Mouse (Mus musculus): Measurements from ENCODE around the gene Snn. TPM values are rescaled to one million over a fixed set of nuclear protein-coding genes. Genes with fewer than 3 reads are reported as not detected.

The Snn gene
- polyA plus RNA-seq, 1 experiment, result 138 TPM

DNA sequence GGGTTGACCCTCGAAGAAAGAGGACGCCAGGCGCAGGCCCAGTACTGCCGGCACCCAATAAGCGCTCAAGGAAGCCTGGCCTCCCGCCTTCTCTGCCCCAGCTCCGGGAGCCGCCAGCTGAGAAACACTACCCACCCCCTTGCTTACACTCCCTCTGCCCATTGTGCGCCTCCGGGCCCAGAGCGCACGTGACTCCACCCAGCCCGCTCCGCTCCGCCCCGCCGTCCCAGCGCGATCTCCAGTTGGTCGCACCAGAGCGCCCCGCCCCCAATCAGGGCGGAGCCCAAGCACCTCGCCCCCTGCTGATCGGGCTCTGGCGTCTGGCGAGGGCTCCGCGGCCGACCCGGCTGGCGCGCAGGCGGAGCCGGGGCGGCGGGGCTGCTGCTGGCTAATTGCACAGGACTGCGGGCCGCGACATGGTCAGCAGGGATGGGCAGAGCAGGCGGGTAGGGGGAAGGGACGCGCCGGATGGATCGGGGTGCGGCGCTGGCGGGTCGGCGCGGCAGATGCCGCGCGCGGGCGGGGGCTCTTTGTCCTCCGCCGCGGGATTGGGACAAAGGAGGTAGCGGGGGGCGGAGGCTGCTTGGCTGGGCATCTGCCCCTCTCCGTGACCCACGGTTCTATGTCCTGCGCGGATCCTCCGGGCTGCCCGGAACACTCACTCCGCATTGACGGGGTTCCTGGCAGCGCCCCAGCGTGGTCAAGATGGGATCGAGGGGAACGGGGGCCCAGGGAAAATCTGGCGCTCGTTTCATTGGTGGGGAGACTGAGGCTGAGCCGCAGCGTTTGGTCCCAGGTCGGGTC, 5.5 kb downstream of the Snn start, which contains the start of gene Litaf:
Gene Litaf, minus strand, starts transcription at position 129 of the 804 bp plus-strand sequence.
- Histone ChIP-seq H3K27me3 (ENCODE audit: control insufficient read depth, insufficient read depth, low read length) (no peaks in the 10 kb centered on the region), H3K4me1 (ENCODE audit: control insufficient read depth, insufficient read depth, low read length) (peaks cover 27% of the 10 kb centered on the region), H3K27ac (ENCODE audit: insufficient read depth, low read length) (peak within 1 kb of the TSS; percentile 84)

DNA sequence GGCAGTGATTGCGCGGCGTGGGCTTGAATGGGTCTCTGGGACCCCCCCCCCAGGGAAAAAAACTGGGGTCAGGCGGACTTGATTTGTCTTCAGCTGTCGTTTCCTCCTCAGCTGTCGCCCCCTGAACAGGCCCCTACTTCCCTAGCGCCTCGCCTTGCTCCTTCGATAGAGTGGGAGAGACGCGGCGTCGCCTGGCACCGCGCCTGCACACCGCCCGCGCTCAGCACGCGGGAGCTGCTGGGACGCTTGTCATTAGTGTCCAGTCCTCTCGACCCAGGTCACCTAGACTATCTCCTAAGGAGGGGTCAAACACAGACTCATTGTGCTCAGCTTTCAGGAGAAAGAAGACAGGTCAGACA, 6.1 kb downstream of the Snn start:
- Histone ChIP-seq H3K27ac (ENCODE audit: insufficient read depth, low read length) (peak overlapping the region; percentile 84), H3K27me3 (ENCODE audit: control insufficient read depth, insufficient read depth, low read length) (no peaks in the 10 kb centered on the region), H3K4me3 (replicated peaks; ENCODE audit: insufficient read depth, low read depth, low read length) (peak overlapping the region; percentile 75), H3K4me1 (ENCODE audit: control insufficient read depth, insufficient read depth, low read length) (peaks cover 33% of the 10 kb centered on the region)
- 2% methylated on average over 22 of the region's 22 CpGs for WGBS
- TF ChIP-seq CTCF (IDR thresholded peaks at IDR 0.05; ENCODE audit: borderline replicate concordance, insufficient read depth, low read depth, low read length), result no peak
- DNase-seq, result peak; percentile 71 to 74

More for the DNA sequence above, 5.5 kb downstream of the Snn start, which contains the start of gene Litaf:
- H3K4me3 ChIP-seq (replicated peaks; ENCODE audit: insufficient read depth, low read depth, low read length), result peak within 1 kb of the TSS; percentile 75
- WGBS, result under 1% methylated on average over 78 of the region's 78 CpGs
- TF ChIP-seq POLR2A (IDR thresholded peaks at IDR 0.05; ENCODE audit: borderline replicate concordance, insufficient read depth, low read length) (peak; percentile 91), CTCF (IDR thresholded peaks at IDR 0.05; ENCODE audit: borderline replicate concordance, insufficient read depth, low read depth, low read length) (no peak)
- DNase-seq, result peak; percentile 98

DNA sequence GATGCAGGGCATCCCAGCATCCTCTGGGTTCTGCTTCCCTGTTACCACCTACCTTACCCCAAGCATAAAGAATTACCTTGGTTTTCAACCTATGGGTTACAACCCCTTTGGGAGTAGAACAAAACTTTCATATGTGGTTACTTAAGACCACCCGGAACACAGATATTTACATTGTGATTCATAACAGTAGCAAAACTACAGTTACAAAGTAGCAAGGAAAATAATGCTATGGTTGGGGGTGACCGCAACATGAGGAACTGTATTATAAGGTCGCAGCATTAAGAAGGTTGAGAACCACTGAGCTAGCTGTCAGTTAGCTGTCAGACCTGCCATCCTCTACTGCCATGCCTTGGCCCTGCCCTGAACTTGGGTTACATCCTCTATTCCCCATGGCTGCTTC, 7.9 kb downstream of the Snn start:
- Histone ChIP-seq H3K27ac (ENCODE audit: insufficient read depth, low read length) (no peak overlapping the region), H3K4me1 (ENCODE audit: control insufficient read depth, insufficient read depth, low read length) (peaks cover 49% of the 10 kb centered on the region), H3K27me3 (ENCODE audit: control insufficient read depth, insufficient read depth, low read length) (no peaks in the 10 kb centered on the region), H3K4me3 (replicated peaks; ENCODE audit: insufficient read depth, low read depth, low read length) (no peak overlapping the region)
- DNase-seq, result no peak
- TF ChIP-seq POLR2A (IDR thresholded peaks at IDR 0.05; ENCODE audit: borderline replicate concordance, insufficient read depth, low read length) (no peak), CTCF (IDR thresholded peaks at IDR 0.05; ENCODE audit: borderline replicate concordance, insufficient read depth, low read depth, low read length) (no peak)
- WGBS, result 94% methylated on average over 3 of the region's 3 CpGs

DNA sequence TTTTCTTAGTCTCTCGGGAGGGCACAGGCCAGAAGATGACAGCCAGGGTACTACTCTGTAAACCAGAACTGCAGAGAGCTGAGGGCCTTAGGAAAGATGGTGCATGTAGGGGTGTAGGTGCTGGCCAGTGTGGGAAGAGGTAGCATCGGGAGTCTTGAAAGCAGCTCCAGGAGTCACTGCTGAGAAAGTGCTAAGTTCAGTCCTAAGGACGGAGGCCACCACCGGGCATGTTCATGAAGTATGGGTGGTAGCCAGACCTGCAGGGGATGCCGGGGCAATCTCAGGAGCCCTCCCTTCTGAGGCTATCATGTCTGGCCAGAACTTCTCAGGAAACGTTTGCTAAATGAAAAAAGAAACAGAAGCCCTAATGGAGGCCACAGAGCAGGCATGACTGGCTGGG, 8.5 kb downstream of the Snn start:
- peaks cover 54% of the 10 kb centered on the region for H3K4me1 ChIP-seq (ENCODE audit: control insufficient read depth, insufficient read depth, low read length)
- H3K27me3 ChIP-seq (ENCODE audit: control insufficient read depth, insufficient read depth, low read length), result no peaks in the 10 kb centered on the region
- no peak for TF ChIP-seq CTCF (IDR thresholded peaks at IDR 0.05; ENCODE audit: borderline replicate concordance, insufficient read depth, low read depth, low read length)
- TF ChIP-seq POLR2A (IDR thresholded peaks at IDR 0.05; ENCODE audit: borderline replicate concordance, insufficient read depth, low read length), result no peak
- 37% methylated on average over 6 of the region's 6 CpGs for WGBS
- no peak overlapping the region for H3K27ac ChIP-seq (ENCODE audit: insufficient read depth, low read length)
- H3K4me3 ChIP-seq (replicated peaks; ENCODE audit: insufficient read depth, low read depth, low read length), result no peak overlapping the region
- no peak for DNase-seq

DNA sequence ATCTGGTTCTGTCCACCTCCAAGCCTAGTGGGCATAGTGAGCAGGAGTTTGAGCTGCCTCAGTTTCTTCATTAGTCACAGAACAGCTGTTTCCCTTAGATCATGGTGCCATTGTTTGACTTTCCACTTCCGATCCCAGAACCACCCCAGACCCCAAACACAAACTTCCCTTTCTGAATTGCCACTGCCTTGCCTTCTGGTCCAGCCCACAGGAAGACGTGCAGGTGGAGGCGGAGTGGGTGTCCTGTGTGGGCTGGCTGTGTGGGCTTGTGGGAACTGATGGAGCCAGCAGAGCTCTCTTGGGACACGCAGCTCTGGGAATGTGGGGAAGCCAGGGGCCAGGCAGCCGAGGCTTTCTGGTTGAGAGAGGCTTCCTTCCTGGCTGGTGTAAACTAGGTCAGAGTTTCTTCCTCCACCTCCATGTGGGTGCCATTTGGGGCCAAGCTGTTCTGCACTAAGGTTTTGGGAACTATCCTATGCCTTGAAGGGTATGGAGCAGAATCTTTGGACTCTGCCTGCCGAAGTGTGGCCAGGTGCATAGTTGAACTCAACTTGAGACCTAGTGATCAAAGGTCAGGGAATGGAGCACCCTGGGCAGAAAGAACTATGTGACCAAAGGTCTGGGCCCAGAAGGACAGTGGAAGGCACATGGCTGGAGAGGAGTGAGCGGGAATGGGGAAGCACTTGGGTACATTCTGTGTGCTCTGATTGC, 9.1 kb downstream of the Snn start:
- TF ChIP-seq POLR2A (IDR thresholded peaks at IDR 0.05; ENCODE audit: borderline replicate concordance, insufficient read depth, low read length) (no peak), CTCF (IDR thresholded peaks at IDR 0.05; ENCODE audit: borderline replicate concordance, insufficient read depth, low read depth, low read length) (no peak)
- Histone ChIP-seq H3K27ac (ENCODE audit: insufficient read depth, low read length) (peak overlapping the region; percentile 66), H3K4me3 (replicated peaks; ENCODE audit: insufficient read depth, low read depth, low read length) (no peak overlapping the region), H3K27me3 (ENCODE audit: control insufficient read depth, insufficient read depth, low read length) (no peaks in the 10 kb centered on the region), H3K4me1 (ENCODE audit: control insufficient read depth, insufficient read depth, low read length) (peaks cover 54% of the 10 kb centered on the region)
- DNase-seq, result peak in 1 of 2 experiments; percentile 42
- 57% methylated on average over 7 of the region's 7 CpGs for WGBS

DNA sequence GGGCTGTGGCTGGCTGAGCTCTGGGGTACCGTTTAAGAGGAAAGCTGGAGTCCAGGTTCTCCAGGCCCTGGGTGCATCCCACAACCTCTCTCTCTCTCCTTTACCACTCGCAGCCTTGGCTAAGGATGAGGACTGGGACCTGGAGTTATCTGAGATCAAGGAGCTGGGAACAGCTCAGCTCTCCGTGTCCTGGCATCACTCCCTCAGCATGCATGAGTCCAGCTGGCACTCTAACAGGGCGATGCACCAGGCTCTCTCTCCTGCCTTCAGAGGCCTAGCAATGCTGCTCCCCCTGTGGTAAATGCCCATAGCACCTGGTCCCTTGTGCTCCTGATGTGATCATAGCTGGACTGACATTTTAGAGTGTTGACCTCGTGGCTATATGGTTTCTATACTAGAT, 10.4 kb downstream of the Snn start:
- H3K27ac ChIP-seq (ENCODE audit: insufficient read depth, low read length), result peak overlapping the region; percentile 30
- H3K4me1 ChIP-seq (ENCODE audit: control insufficient read depth, insufficient read depth, low read length), result peaks cover 54% of the 10 kb centered on the region
- H3K27me3 ChIP-seq (ENCODE audit: control insufficient read depth, insufficient read depth, low read length), result no peaks in the 10 kb centered on the region
- 4% methylated on average over 5 of the region's 5 CpGs for WGBS
- TF ChIP-seq POLR2A (IDR thresholded peaks at IDR 0.05; ENCODE audit: borderline replicate concordance, insufficient read depth, low read length) (no peak), CTCF (IDR thresholded peaks at IDR 0.05; ENCODE audit: borderline replicate concordance, insufficient read depth, low read depth, low read length) (peak; percentile 33; the same call in 1 of the 2 replicates)
- peak; percentile 88 to 93 for DNase-seq
- H3K4me3 ChIP-seq (replicated peaks; ENCODE audit: insufficient read depth, low read depth, low read length), result no peak overlapping the region

DNA sequence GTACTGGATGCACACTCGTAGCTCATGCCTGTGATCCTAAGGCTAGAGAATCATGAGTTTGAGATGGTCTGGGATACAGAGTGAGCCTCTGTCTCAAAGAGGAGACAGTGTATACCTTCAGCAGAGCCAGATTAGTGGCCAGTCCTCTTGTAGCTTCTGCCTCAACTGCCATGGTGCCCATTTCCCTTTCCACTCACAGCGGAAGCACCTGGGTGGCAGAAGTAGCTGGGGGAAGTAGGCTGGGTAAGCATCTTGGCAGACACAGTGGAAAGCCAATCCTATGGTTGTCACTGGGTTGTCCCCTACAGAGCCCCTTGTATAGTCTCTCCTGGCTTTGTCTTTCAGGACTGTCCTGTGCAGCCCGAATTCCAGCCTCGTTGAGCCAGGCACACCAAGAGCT, 11.1 kb downstream of the Snn start:
- TF ChIP-seq CTCF (IDR thresholded peaks at IDR 0.05; ENCODE audit: borderline replicate concordance, insufficient read depth, low read depth, low read length) (no peak), POLR2A (IDR thresholded peaks at IDR 0.05; ENCODE audit: borderline replicate concordance, insufficient read depth, low read length) (no peak)
- Histone ChIP-seq H3K27ac (ENCODE audit: insufficient read depth, low read length) (peak overlapping the region; percentile 30), H3K27me3 (ENCODE audit: control insufficient read depth, insufficient read depth, low read length) (no peaks in the 10 kb centered on the region), H3K4me3 (replicated peaks; ENCODE audit: insufficient read depth, low read depth, low read length) (no peak overlapping the region), H3K4me1 (ENCODE audit: control insufficient read depth, insufficient read depth, low read length) (peaks cover 54% of the 10 kb centered on the region)
- WGBS, result 66% methylated on average over 4 of the region's 4 CpGs
- DNase-seq, result no peak

Data from cerebellum, adult 2 months (tissue).